Mouse (Mus musculus) cerebellum, adult 2 months (tissue): ENCODE results near the gene Thumpd3.

Experiments
- CTCF ChIP-seq: fragments of 200-500 bp; IDR thresholded peaks from 2 replicates; pipeline ENCODE4 v1.5.1; 2011; ENCODE audit warnings: low read depth, mild to moderate bottlenecking, control low read depth, low read length, moderate library complexity, borderline replicate concordance; ENCODE audit not compliant: insufficient read depth
- POLR2A ChIP-seq: fragments of 200-500 bp; IDR thresholded peaks from 2 replicates; pipeline ENCODE4 v1.6.1; 2011; ENCODE audit warnings: low read length, control low read depth, borderline replicate concordance; ENCODE audit not compliant: insufficient read depth

DNA sequence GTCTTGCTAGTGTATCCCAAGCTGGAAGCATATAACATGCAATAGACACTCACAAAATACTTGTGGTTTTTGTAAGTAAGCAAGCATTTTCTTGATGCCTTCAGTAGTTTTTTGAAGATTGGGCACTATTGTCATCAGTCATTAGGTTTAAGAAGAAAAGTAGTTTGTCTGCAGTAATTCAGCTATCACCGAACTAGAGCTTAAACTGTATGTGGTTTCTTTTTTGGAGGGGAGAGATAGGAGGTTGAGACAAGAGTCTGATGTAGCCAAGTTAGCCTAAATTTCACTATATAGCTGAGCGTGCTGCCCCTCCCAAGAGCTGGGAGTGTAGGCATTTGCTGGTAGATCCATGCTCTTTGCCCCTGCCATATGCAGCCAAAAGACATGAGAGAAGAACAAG lies 2.3 kb downstream of the Thumpd3 start:
- TF ChIP-seq POLR2A = no peak
- TF ChIP-seq CTCF = no peak
